Mouse (Mus musculus) thymus, adult 2 months (tissue): ENCODE measurements at regions not wholly inside any gene's neighbourhood (a gene's known extent, or its start where the extent isn't known, plus 50 kb on each side); places are given as distances from the start of the nearest gene placed in this dataset.

ENCODE experiments used
- DNase-seq: peaks from one replicate; pipeline ENCODE4 v3.0.0; 2021
- H3K27ac ChIP-seq: fragments of 200-500 bp; 2 replicates; pipeline ENCODE4 v1.5.1; 2012; ENCODE audit warnings: low read length, control low read depth; ENCODE audit not compliant: control insufficient read depth, insufficient read depth
- H3K27me3 ChIP-seq: fragments of 200-500 bp; 2 replicates; pipeline ENCODE4 v1.6.1; 2012; ENCODE audit warnings: mild to moderate bottlenecking, low read length, moderate library complexity, mixed read lengths; ENCODE audit not compliant: control insufficient read depth, insufficient read depth
- H3K36me3 ChIP-seq: fragments of 200-500 bp; 2 replicates; pipeline ENCODE4 v1.6.1; 2012; ENCODE audit warnings: mild to moderate bottlenecking, low read length, moderate library complexity; ENCODE audit not compliant: control insufficient read depth, insufficient read depth
- H3K4me1 ChIP-seq: fragments of 200-500 bp; replicated peaks from 2 replicates; pipeline ENCODE4 v1.6.1; 2012; ENCODE audit warnings: low read length; ENCODE audit not compliant: control insufficient read depth, insufficient read depth
- H3K4me3 ChIP-seq: fragments of 200-500 bp; 2 replicates; pipeline ENCODE4 v1.5.1; 2012; ENCODE audit warnings: mild to moderate bottlenecking, low read length, control low read depth, moderate library complexity; ENCODE audit not compliant: control insufficient read depth, insufficient read depth
- CTCF ChIP-seq: fragments of 200-500 bp; IDR thresholded peaks from 2 replicates; pipeline ENCODE4 v1.5.1; 2012; ENCODE audit warnings: mild to moderate bottlenecking, control low read depth, low read length, moderate library complexity, borderline replicate concordance; ENCODE audit not compliant: control insufficient read depth, poor library complexity, insufficient read depth; ENCODE audit errors: extremely low read depth
- POLR2A ChIP-seq: fragments of 200-500 bp; IDR thresholded peaks from 2 replicates; pipeline ENCODE4 v1.6.1; 2012; ENCODE audit warnings: mild to moderate bottlenecking, low read length, control low read depth, moderate library complexity; ENCODE audit not compliant: control insufficient read depth, poor library complexity, insufficient read depth; ENCODE audit errors: extremely low read depth
- WGBS: fragments of 180-500 bp; shearing (Covaris S2); methylation state at CpG from one replicate; pipeline ENCODE4 v1.1.7; 2018; 5-methylcytosine and 5-hydroxymethylcytosine counted together

DNA sequence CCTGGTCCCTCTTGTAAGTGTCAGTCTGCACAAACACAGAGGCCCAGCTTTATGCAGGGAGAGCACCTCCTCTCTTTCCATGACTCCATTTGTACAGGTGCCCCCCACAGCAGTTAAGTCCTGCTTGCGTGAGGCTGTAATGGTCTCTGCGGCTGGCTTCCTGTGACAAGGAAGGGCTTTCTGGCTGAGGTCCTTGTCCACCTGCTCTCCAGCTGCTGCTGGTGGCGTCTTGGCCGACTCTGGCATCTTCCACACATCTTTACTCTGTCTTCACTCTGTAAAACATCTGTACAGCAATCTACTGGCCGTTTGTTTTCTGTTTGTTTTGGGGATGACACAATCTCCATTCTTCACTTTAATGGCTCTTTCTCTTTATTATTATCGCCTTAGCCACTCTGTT lies 60.8 kb downstream of the Rpusd4 start:
- Histone ChIP-seq H3K4me1 (peaks cover 12% of the 10 kb centered on the region), H3K27ac (no peak overlapping the region), H3K4me3 (no peak overlapping the region), H3K27me3 (no peaks in the 10 kb centered on the region), H3K36me3 (no peaks in the 10 kb centered on the region)
- no peak for TF ChIP-seq POLR2A
- TF ChIP-seq CTCF = no peak
- 78% methylated on average over 6 of the region's 6 CpGs for WGBS
- DNase-seq = no peak

GRCm38 (mm10) chr9:35330386-35330785 lies 62.7 kb downstream of the Rpusd4 start:
- 96% methylated on average over 2 of the region's 2 CpGs for WGBS
- no peak overlapping the region for H3K27ac ChIP-seq
- H3K4me3 ChIP-seq = no peak overlapping the region
- H3K4me1 ChIP-seq = peaks cover 23% of the 10 kb centered on the region
- TF ChIP-seq CTCF = no peak
- TF ChIP-seq POLR2A = no peak
- DNase-seq = no peak
- H3K36me3 ChIP-seq = no peaks in the 10 kb centered on the region
- H3K27me3 ChIP-seq = no peaks in the 10 kb centered on the region

GRCm38 (mm10) chr9:35331241-35331680 lies 63.6 kb downstream of the Rpusd4 start:
- H3K4me1 ChIP-seq = peaks cover 23% of the 10 kb centered on the region
- TF ChIP-seq CTCF (no peak), POLR2A (no peak)
- no peak overlapping the region for H3K4me3 ChIP-seq
- no peak for DNase-seq
- H3K27ac ChIP-seq = no peak overlapping the region
- H3K27me3 ChIP-seq = no peaks in the 10 kb centered on the region
- H3K36me3 ChIP-seq = no peaks in the 10 kb centered on the region
- WGBS = 89% methylated on average over 7 of the region's 7 CpGs

- no peak overlapping the region for H3K4me3 ChIP-seq
- TF ChIP-seq POLR2A (no peak), CTCF (no peak)
- 68% methylated on average over 11 of the region's 11 CpGs for WGBS
- DNase-seq = no peak
- no peak overlapping the region for H3K27ac ChIP-seq
- H3K27me3 ChIP-seq = no peaks in the 10 kb centered on the region
- H3K4me1 ChIP-seq = peaks cover 23% of the 10 kb centered on the region
- no peaks in the 10 kb centered on the region for H3K36me3 ChIP-seq
Measured at GRCm38 (mm10) chr9:35332688-35333630, 65.3 kb downstream of the Rpusd4 start.

GRCm38 (mm10) chr9:35333631-35334005 lies 66.0 kb downstream of the Rpusd4 start:
- H3K36me3 ChIP-seq = no peaks in the 10 kb centered on the region
- WGBS = 11% methylated on average over 8 of the region's 8 CpGs
- peaks cover 23% of the 10 kb centered on the region for H3K4me1 ChIP-seq
- no peak overlapping the region for H3K4me3 ChIP-seq
- DNase-seq = peak; percentile 37
- H3K27me3 ChIP-seq = no peaks in the 10 kb centered on the region
- TF ChIP-seq CTCF = no peak
- no peak for TF ChIP-seq POLR2A
- H3K27ac ChIP-seq = no peak overlapping the region

GRCm38 (mm10) chr9:35334536-35334935 lies 66.9 kb downstream of the Rpusd4 start:
- no peak for DNase-seq
- H3K27ac ChIP-seq = no peak overlapping the region
- TF ChIP-seq CTCF (no peak), POLR2A (no peak)
- H3K27me3 ChIP-seq = no peaks in the 10 kb centered on the region
- H3K36me3 ChIP-seq = no peaks in the 10 kb centered on the region
- no peak overlapping the region for H3K4me3 ChIP-seq
- peaks cover 23% of the 10 kb centered on the region for H3K4me1 ChIP-seq
- 85% methylated on average over 5 of the region's 5 CpGs for WGBS

GRCm38 (mm10) chr9:35335181-35335580 lies 67.5 kb downstream of the Rpusd4 start:
- Histone ChIP-seq H3K4me3 (no peak overlapping the region), H3K27ac (no peak overlapping the region), H3K36me3 (no peaks in the 10 kb centered on the region), H3K27me3 (no peaks in the 10 kb centered on the region), H3K4me1 (peaks cover 23% of the 10 kb centered on the region)
- DNase-seq = no peak
- no peak for TF ChIP-seq POLR2A
- no peak for TF ChIP-seq CTCF
- WGBS = 99% methylated on average over 3 of the region's 3 CpGs
